In genomic region chr15:31601279-31601645, GRCm38 (mm10) we compare ENCODE assay signal across 7 mouse cellular contexts. TPM values are rescaled to one million over a fixed set of nuclear protein-coding genes. Genes with fewer than 3 reads are reported as not detected.
DNase-seq lines count a peak whose midpoint lies in the region; ATAC-seq lines count a peak whose summit lies in the region.

No protein-coding gene starts in this region.

- H3K9me3 ChIP-seq in forebrain, embryonic 13.5 days (replicated peaks): no peaks in the 10 kb centered on the region
- H3K9me3 ChIP-seq in liver, embryonic 16.5 days (replicated peaks; ENCODE audit: control insufficient read depth, low read length): no peaks in the 10 kb centered on the region

- peak; percentile 18 for DNase-seq in urinary bladder, postnatal 14 days (ENCODE audit: low spot score)
- no peak for DNase-seq in urinary bladder, postnatal 36 days (ENCODE audit: low spot score in 2 of 2)
- DNase-seq in gastrocnemius, postnatal 36 days: no peak
- DNase-seq in cerebellum, adult 8-10 months: no peak
- no peak for DNase-seq in retina, embryonic 14.5 days (ENCODE audit: low spot score)

- no peaks in the 10 kb centered on the region for H3K27me3 ChIP-seq in forebrain, embryonic 13.5 days
- no peaks in the 10 kb centered on the region for H3K27me3 ChIP-seq in liver, embryonic 16.5 days (ENCODE audit: control insufficient read depth, insufficient read depth, low read depth, low read length)

- H3K27ac ChIP-seq in forebrain, embryonic 13.5 days: peak overlapping the region; percentile 91
- peak overlapping the region; percentile 77 for H3K27ac ChIP-seq in liver, embryonic 16.5 days (ENCODE audit: low read length)

- H3K4me1 ChIP-seq in forebrain, embryonic 13.5 days: peaks cover 36% of the 10 kb centered on the region
- peaks cover 24% of the 10 kb centered on the region for H3K4me1 ChIP-seq in liver, embryonic 16.5 days (ENCODE audit: control insufficient read depth, low read depth, low read length)

- H3K9ac ChIP-seq in forebrain, embryonic 13.5 days: peak overlapping the region; percentile 97
- H3K9ac ChIP-seq in liver, embryonic 16.5 days (ENCODE audit: low read depth, low read length): peak overlapping the region; percentile 85

- ATAC-seq in forebrain, embryonic 13.5 days: peak; percentile 82
- ATAC-seq in liver, embryonic 16.5 days (ENCODE audit: low read depth): peak; percentile 68

- intact Hi-C loops in gastrocnemius, postnatal 36 days (cut with DNase I): no loop called here

- H3K4me3 ChIP-seq in forebrain, embryonic 13.5 days: peak overlapping the region; percentile 98
- peak overlapping the region; percentile 95 for H3K4me3 ChIP-seq in liver, embryonic 16.5 days (ENCODE audit: low read depth, low read length)

- peak overlapping the region; percentile 89 for H3K4me2 ChIP-seq in forebrain, embryonic 13.5 days
- peak overlapping the region; percentile 66 for H3K4me2 ChIP-seq in liver, embryonic 16.5 days (ENCODE audit: low read depth, low read length)

- under 1% methylated on average over 32 of the region's 33 CpGs for WGBS in forebrain, embryonic 13.5 days
- under 1% methylated on average over 33 of the region's 33 CpGs for WGBS in liver, embryonic 16.5 days (ENCODE audit: insufficient replicate concordance)

- peaks cover 17% of the 10 kb centered on the region for H3K36me3 ChIP-seq in forebrain, embryonic 13.5 days (ENCODE audit: poor library complexity, severe bottlenecking)
- peaks cover 7% of the 10 kb centered on the region for H3K36me3 ChIP-seq in liver, embryonic 16.5 days (ENCODE audit: control insufficient read depth, insufficient read depth)

RNA-seq across cellular contexts. Expression of gene Cct5, which starts 0.3 kb away (rescaled TPM):
- polyA plus RNA-seq in forebrain, embryonic 13.5 days (2015; fragmentation: Nextera tagmentation; extraction: Ambion mirVana): 600 and 616 TPM in 2 replicates
- 229 and 244 TPM in 2 replicates for polyA plus RNA-seq in liver, embryonic 16.5 days (2015; fragmentation: Nextera tagmentation; extraction: Ambion mirVana)
- 100 to 1,000 TPM; 122 to 124 TPM for total RNA-seq in gastrocnemius, postnatal 36 days (2021)

RNA-seq across cellular contexts. Expression of gene Fam173b, which starts 0.4 kb away (rescaled TPM):
- 12.0 and 13.8 TPM in 2 replicates for polyA plus RNA-seq in forebrain, embryonic 13.5 days (2015; fragmentation: Nextera tagmentation; extraction: Ambion mirVana)
- polyA plus RNA-seq in liver, embryonic 16.5 days (2015; fragmentation: Nextera tagmentation; extraction: Ambion mirVana): 7.1 TPM in 2 replicates
- total RNA-seq in gastrocnemius, postnatal 36 days (2021): 10 to 100 TPM; 11.4 to 12.0 TPM

RNA-seq across cellular contexts. Expression of gene Cmbl, which starts 36.1 kb away (rescaled TPM):
- 2.1 TPM in 2 replicates for polyA plus RNA-seq in forebrain, embryonic 13.5 days (2015; fragmentation: Nextera tagmentation; extraction: Ambion mirVana)
- polyA plus RNA-seq in liver, embryonic 16.5 days (2015; fragmentation: Nextera tagmentation; extraction: Ambion mirVana): 12.7 and 16.4 TPM in 2 replicates
- total RNA-seq in gastrocnemius, postnatal 36 days (2021): 10 to 100 TPM; 43.3 to 47.6 TPM
